In the genomic region with DNA sequence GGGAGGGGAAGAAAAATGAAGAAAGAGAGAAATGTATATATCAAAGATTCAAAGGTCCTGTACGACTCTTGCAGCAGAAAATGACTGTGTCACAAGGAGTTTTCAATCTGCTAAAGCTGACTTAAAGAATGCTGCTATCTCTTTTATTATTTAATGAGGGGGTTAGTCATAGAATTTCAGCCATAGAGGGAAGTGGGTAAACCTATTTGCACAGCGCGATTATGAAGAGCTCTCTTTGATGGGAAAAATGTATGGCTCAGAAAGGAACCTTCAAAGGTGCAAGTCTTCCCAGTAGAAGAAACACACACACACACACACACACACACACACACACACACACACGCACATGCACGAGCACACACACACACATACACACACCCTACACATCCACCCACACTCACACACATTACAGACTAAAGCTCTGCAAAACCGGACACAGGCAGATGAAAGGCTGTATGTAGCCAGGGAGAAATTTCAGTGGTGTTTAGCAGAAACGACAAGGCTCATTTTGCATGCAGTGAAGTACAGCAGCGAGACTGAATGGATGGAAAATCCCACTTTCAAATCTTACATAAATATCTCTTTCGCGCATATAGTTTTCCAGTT, we compare ENCODE assay signal across 11 mouse cellular contexts. TPM values are rescaled to one million over a fixed set of nuclear protein-coding genes. Genes with fewer than 3 reads are reported as not detected.
DNase-seq lines count a peak whose midpoint lies in the region; ATAC-seq and TF ChIP-seq lines count a peak whose summit lies in the region.
"Had no signal": no experiment of that assay in that cellular context is flagged by ENCODE, and none has a peak within 500 bp of the region (broad histone marks: within the 10 kb centered on the region; RNA-seq: fewer than 3 reads in every experiment).

No protein-coding gene starts in this region.

- H3K9ac ChIP-seq in intestine, embryonic 14.5 days (ENCODE audit: low read length), result no peak overlapping the region
- no peak overlapping the region for H3K9ac ChIP-seq in intestine, postnatal 0 days (ENCODE audit: low read depth, low read length)
- H3K9ac ChIP-seq in embryonic facial prominence, embryonic 13.5 days, result no peak overlapping the region
- H3K9ac ChIP-seq in midbrain, embryonic 14.5 days (replicated peaks; ENCODE audit: low read length), result peak overlapping the region; percentile 71
- H3K9ac ChIP-seq: liver, embryonic 13.5 days had no signal

- TF ChIP-seq CTCF in intestine, postnatal 0 days (IDR thresholded peaks at IDR 0.05; ENCODE audit: low read depth), result no peak

- WGBS in intestine, embryonic 14.5 days, result 28% methylated on average over 10 of the region's 10 CpGs
- WGBS in intestine, postnatal 0 days, result 22% methylated on average over 10 of the region's 10 CpGs
- 36% methylated on average over 10 of the region's 10 CpGs for WGBS in embryonic facial prominence, embryonic 13.5 days
- WGBS in hindbrain, embryonic 10.5 days, result 46% methylated on average over 10 of the region's 10 CpGs
- whole genome bisulfite sequencing in midbrain, embryonic 14.5 days, result 14% methylated on average over 10 of the region's 10 CpGs

- no peak overlapping the region for H3K27ac ChIP-seq in intestine, embryonic 14.5 days (ENCODE audit: low read depth)
- H3K27ac ChIP-seq in intestine, postnatal 0 days (ENCODE audit: low read depth, low read length), result no peak overlapping the region
- no peak overlapping the region for H3K27ac ChIP-seq in embryonic facial prominence, embryonic 13.5 days
- no peak overlapping the region for H3K27ac ChIP-seq in hindbrain, embryonic 10.5 days
- H3K27ac ChIP-seq in midbrain, embryonic 14.5 days (replicated peaks; ENCODE audit: low read depth, low read length), result peak overlapping the region; percentile 82
- H3K27ac ChIP-seq: liver, embryonic 13.5 days had no signal

- no peak overlapping the region for H3K4me3 ChIP-seq in intestine, embryonic 14.5 days (ENCODE audit: low read depth, low read length)
- H3K4me3 ChIP-seq in intestine, postnatal 0 days (ENCODE audit: low read depth, low read length), result no peak overlapping the region
- peak overlapping the region; percentile 50 for H3K4me3 ChIP-seq in embryonic facial prominence, embryonic 13.5 days
- H3K4me3 ChIP-seq in hindbrain, embryonic 10.5 days, result peak overlapping the region; percentile 65
- peak overlapping the region; percentile 68 for H3K4me3 ChIP-seq in midbrain, embryonic 14.5 days (replicated peaks; ENCODE audit: low read depth, low read length)
- H3K4me3 ChIP-seq: liver, embryonic 13.5 days had no signal

- H3K36me3 ChIP-seq in intestine, embryonic 14.5 days (ENCODE audit: control insufficient read depth, insufficient read depth, low read length), result no peaks in the 10 kb centered on the region
- H3K36me3 ChIP-seq in intestine, postnatal 0 days (ENCODE audit: control insufficient read depth, insufficient read depth), result no peaks in the 10 kb centered on the region
- H3K36me3 ChIP-seq in embryonic facial prominence, embryonic 13.5 days, result no peaks in the 10 kb centered on the region
- no peaks in the 10 kb centered on the region for H3K36me3 ChIP-seq in hindbrain, embryonic 10.5 days
- H3K36me3 ChIP-seq in midbrain, embryonic 14.5 days (ENCODE audit: control insufficient read depth, insufficient read depth, low read length), result no peaks in the 10 kb centered on the region
- H3K36me3 ChIP-seq: liver, embryonic 13.5 days had no signal

- H3K27me3 ChIP-seq in intestine, embryonic 14.5 days (replicated peaks; ENCODE audit: control insufficient read depth, insufficient read depth, low read length), result peaks cover 57% of the 10 kb centered on the region
- H3K27me3 ChIP-seq in intestine, postnatal 0 days (replicated peaks; ENCODE audit: control insufficient read depth, insufficient read depth, low read length), result peaks cover 33% of the 10 kb centered on the region
- peaks cover 77% of the 10 kb centered on the region for H3K27me3 ChIP-seq in embryonic facial prominence, embryonic 13.5 days
- H3K27me3 ChIP-seq in hindbrain, embryonic 10.5 days (ENCODE audit: insufficient read depth, poor library complexity, severe bottlenecking), result peaks cover 64% of the 10 kb centered on the region
- no peaks in the 10 kb centered on the region for H3K27me3 ChIP-seq in midbrain, embryonic 14.5 days (ENCODE audit: control insufficient read depth, insufficient read depth, low read length)

- H3K4me1 ChIP-seq in intestine, embryonic 14.5 days (replicated peaks; ENCODE audit: control insufficient read depth, insufficient read depth, low read length), result 0 out of 2 replicates have a peak, but pooled peaks cover 3% of the 10 kb centered on the region
- H3K4me1 ChIP-seq in intestine, postnatal 0 days (replicated peaks; ENCODE audit: control insufficient read depth, insufficient read depth, low read length), result no peaks in the 10 kb centered on the region
- peaks cover 19% of the 10 kb centered on the region for H3K4me1 ChIP-seq in embryonic facial prominence, embryonic 13.5 days
- H3K4me1 ChIP-seq in hindbrain, embryonic 10.5 days (replicated peaks), result peaks cover 23% of the 10 kb centered on the region
- H3K4me1 ChIP-seq in midbrain, embryonic 14.5 days (ENCODE audit: control insufficient read depth, insufficient read depth, low read length), result peaks cover 13% of the 10 kb centered on the region; the same call in 1 of the 2 replicates
- H3K4me1 ChIP-seq: liver, embryonic 13.5 days had no signal

- H3K4me2 ChIP-seq in intestine, embryonic 14.5 days (ENCODE audit: low read length), result peak overlapping the region; percentile 74; the same call in 1 of the 2 replicates
- no peak overlapping the region for H3K4me2 ChIP-seq in intestine, postnatal 0 days (replicated peaks; ENCODE audit: low read depth)
- peak overlapping the region; percentile 92 for H3K4me2 ChIP-seq in embryonic facial prominence, embryonic 13.5 days
- peak overlapping the region; percentile 93 for H3K4me2 ChIP-seq in midbrain, embryonic 14.5 days (ENCODE audit: low read length)
- H3K4me2 ChIP-seq: liver, embryonic 13.5 days had no signal

- peak; percentile 65 for ATAC-seq in intestine, embryonic 14.5 days (replicated peaks; ENCODE audit: low FRiP score, low TSS enrichment, low read depth)
- no peak for ATAC-seq in intestine, postnatal 0 days
- no peak for ATAC-seq in embryonic facial prominence, embryonic 13.5 days (ENCODE audit: insufficient number of reproducible peaks, insufficient read depth, low FRiP score, low TSS enrichment, low read depth)
- ATAC-seq in midbrain, embryonic 14.5 days (ENCODE audit: low FRiP score, low TSS enrichment), result no peak

- intact Hi-C loops in gastrocnemius, postnatal 14 days (cut with DNase I; ENCODE audit: low total_unique reads), result no loop called here

- H3K9me3 ChIP-seq in intestine, embryonic 14.5 days (ENCODE audit: control insufficient read depth, low read length), result no peaks in the 10 kb centered on the region
- H3K9me3 ChIP-seq in intestine, postnatal 0 days (ENCODE audit: control insufficient read depth), result no peaks in the 10 kb centered on the region
- H3K9me3 ChIP-seq in embryonic facial prominence, embryonic 13.5 days, result no peaks in the 10 kb centered on the region
- H3K9me3 ChIP-seq in hindbrain, embryonic 10.5 days, result no peaks in the 10 kb centered on the region
- no peaks in the 10 kb centered on the region for H3K9me3 ChIP-seq in midbrain, embryonic 14.5 days (ENCODE audit: control insufficient read depth, low read length)
- H3K9me3 ChIP-seq: liver, embryonic 13.5 days had no signal

- DNase-seq in intestine, embryonic 14.5 days (ENCODE audit: low spot score), result no peak
- no peak for DNase-seq in hindbrain, embryonic 10.5 days (ENCODE audit: low spot score)
- peak; percentile 66 for DNase-seq in midbrain, embryonic 14.5 days
- DNase-seq in gastrocnemius, postnatal 14 days, result no peak
- DNase-seq in thymus, postnatal 36 days, result no peak
- no peak for DNase-seq in T-cell, adult 2 months (ENCODE audit: low spot score)
- DNase-seq: kidney, postnatal 10 days; liver, embryonic 13.5 days; thymus, postnatal 25 days had no signal

RNA-seq across cellular contexts. Expression of a gene that starts 2.3 kb away (rescaled TPM):
- polyA plus RNA-seq in intestine, embryonic 14.5 days (2014; fragmentation: Nextera tagmentation; extraction: Ambion mirVana), result 1.1 and 1.2 TPM in 2 replicates
- 0.35 and 0.46 TPM in 2 replicates for polyA plus RNA-seq in intestine, postnatal 0 days (2015; fragmentation: Nextera tagmentation; extraction: Ambion mirVana)
- polyA plus RNA-seq in embryonic facial prominence, embryonic 13.5 days (2015; fragmentation: Nextera tagmentation; extraction: Ambion mirVana), result 4.5 and 4.7 TPM in 2 replicates
- polyA plus RNA-seq in hindbrain, embryonic 10.5 days (2016; fragmentation: Nextera tagmentation; extraction: Ambion mirVana), result 1.4 and 3.7 TPM in 2 replicates
- 48.1 and 60.4 TPM in 2 replicates for polyA plus RNA-seq in midbrain, embryonic 14.5 days (2014; fragmentation: Nextera tagmentation; extraction: Ambion mirVana)
- under 1 TPM; 0.08 to 0.24 TPM for total RNA-seq in gastrocnemius, postnatal 14 days (2021)

Comparison
In these comparisons a context has a peak if more than half of its experiments do, and no peak if none do; other contexts are left out.
1. H3K4me3 ChIP-seq: peak in embryonic facial prominence, embryonic 13.5 days (single experiment), hindbrain, embryonic 10.5 days (single experiment) and midbrain, embryonic 14.5 days (single experiment); none in intestine, embryonic 14.5 days (single experiment) and intestine, postnatal 0 days (single experiment).